Mouse (Mus musculus) MEL (cell line): ENCODE measurements at regions not wholly inside any gene's neighbourhood (a gene's known extent, or its start where the extent isn't known, plus 50 kb on each side); places are given as distances from the start of the nearest gene placed in this dataset.

Experiments
- CHD1 ChIP-seq: IDR thresholded peaks from 2 replicates; pipeline ENCODE4 v1.6.1; 2012; ENCODE audit warnings: low read depth, mild to moderate bottlenecking, inconsistent platforms, low read length, improper control_type of control experiment
- CHD2 ChIP-seq: IDR thresholded peaks from 2 replicates; pipeline ENCODE4 v1.6.1; 2011; ENCODE audit warnings: low read length, improper control_type of control experiment
- CTCF ChIP-seq, 3 experiments: IDR thresholded peaks in 2 of 3; conservative IDR thresholded peaks in 1 of 3; 2 replicates each; pipeline ENCODE4 v1.5.1; 2011 to 2012; ENCODE audit warnings: low read length in 3 of 3, low read depth in 2 of 3, mild to moderate bottlenecking in 2 of 3, improper control_type of control experiment in 1 of 3, inconsistent platforms in 1 of 3, mixed read lengths in 1 of 3, moderate library complexity in 1 of 3; ENCODE audit not compliant: control insufficient read depth in 1 of 3, insufficient read depth in 1 of 3, poor library complexity in 1 of 3, severe bottlenecking in 1 of 3
- ELF1 ChIP-seq: IDR thresholded peaks from 2 replicates; pipeline ENCODE4 v1.6.1; 2014; ENCODE audit warnings: low read depth, mild to moderate bottlenecking, inconsistent platforms, low read length, improper control_type of control experiment, moderate library complexity
- EP300 ChIP-seq, 2 experiments: IDR thresholded peaks; 2 replicates each; pipeline ENCODE4 v1.6.1; 2011; ENCODE audit warnings: improper control_type of control experiment in 2 of 2, low read length in 2 of 2, low read depth in 1 of 2, mild to moderate bottlenecking in 1 of 2
- ETS1 ChIP-seq: IDR thresholded peaks from 2 replicates; pipeline ENCODE4 v1.6.1; 2012; ENCODE audit warnings: low read depth, mild to moderate bottlenecking, inconsistent platforms, low read length, improper control_type of control experiment, moderate library complexity
- GABPA ChIP-seq: IDR thresholded peaks from 2 replicates; pipeline ENCODE4 v1.6.1; 2012; ENCODE audit warnings: low read depth, mild to moderate bottlenecking, inconsistent platforms, low read length, improper control_type of control experiment, moderate library complexity
- MAX ChIP-seq: IDR thresholded peaks from 2 replicates; pipeline ENCODE4 v1.6.1; 2011; ENCODE audit warnings: low read length, improper control_type of control experiment
- MXI1 ChIP-seq: IDR thresholded peaks from 2 replicates; pipeline ENCODE4 v1.6.1; 2011; ENCODE audit warnings: mild to moderate bottlenecking, low read depth, low read length, improper control_type of control experiment
- NRF1 ChIP-seq: IDR thresholded peaks from 2 replicates; pipeline ENCODE4 v1.6.1; 2014; ENCODE audit warnings: low read depth, mild to moderate bottlenecking, inconsistent platforms, low read length, improper control_type of control experiment, moderate library complexity; ENCODE audit not compliant: poor library complexity, insufficient read depth, severe bottlenecking
- POLR2A ChIP-seq, 2 experiments: IDR thresholded peaks; 2 replicates each; pipeline ENCODE4 v1.6.1; 2011 to 2012; ENCODE audit warnings: low read length in 2 of 2, mild to moderate bottlenecking in 2 of 2, control low read depth in 1 of 2, improper control_type of control experiment in 1 of 2, low read depth in 1 of 2, moderate library complexity in 1 of 2; ENCODE audit not compliant: control insufficient read depth in 1 of 2, insufficient read depth in 1 of 2, poor library complexity in 1 of 2
- USF1 ChIP-seq: IDR thresholded peaks from 2 replicates; pipeline ENCODE4 v1.6.1; 2014; ENCODE audit warnings: low read depth, mild to moderate bottlenecking, inconsistent platforms, low read length, improper control_type of control experiment, moderate library complexity

GRCm38 (mm10) chr8:97254169-97254568, 1365.8 kb upstream of the Got2 start:
- TF ChIP-seq POLR2A (IDR thresholded peaks at IDR 0.05; ENCODE audit: control insufficient read depth in 1 of 2, insufficient read depth in 1 of 2, low read depth in 1 of 2, low read length in 2 of 2, poor library complexity in 1 of 2), result no peak
- no peak for TF ChIP-seq MXI1
- TF ChIP-seq CTCF (IDR thresholded peaks at IDR 0.05 in 2 of 3, conservative IDR thresholded peaks at IDR 0.05 in 1 of 3; ENCODE audit: control insufficient read depth in 1 of 3, insufficient read depth in 1 of 3, low read depth in 2 of 3, low read length in 3 of 3, poor library complexity in 1 of 3, severe bottlenecking in 1 of 3), result no peak
- no peak for TF ChIP-seq USF1
- TF ChIP-seq ELF1, result no peak
- TF ChIP-seq ETS1, result no peak
- no peak for TF ChIP-seq CHD2
- no peak for TF ChIP-seq EP300 (IDR thresholded peaks at IDR 0.05; ENCODE audit: low read depth in 1 of 2, low read length in 2 of 2)
- no peak for TF ChIP-seq CHD1
- no peak for TF ChIP-seq MAX
- TF ChIP-seq GABPA, result no peak
- no peak for TF ChIP-seq NRF1
